Mouse (Mus musculus): ENCODE data around the gene Pigh.

DNA sequence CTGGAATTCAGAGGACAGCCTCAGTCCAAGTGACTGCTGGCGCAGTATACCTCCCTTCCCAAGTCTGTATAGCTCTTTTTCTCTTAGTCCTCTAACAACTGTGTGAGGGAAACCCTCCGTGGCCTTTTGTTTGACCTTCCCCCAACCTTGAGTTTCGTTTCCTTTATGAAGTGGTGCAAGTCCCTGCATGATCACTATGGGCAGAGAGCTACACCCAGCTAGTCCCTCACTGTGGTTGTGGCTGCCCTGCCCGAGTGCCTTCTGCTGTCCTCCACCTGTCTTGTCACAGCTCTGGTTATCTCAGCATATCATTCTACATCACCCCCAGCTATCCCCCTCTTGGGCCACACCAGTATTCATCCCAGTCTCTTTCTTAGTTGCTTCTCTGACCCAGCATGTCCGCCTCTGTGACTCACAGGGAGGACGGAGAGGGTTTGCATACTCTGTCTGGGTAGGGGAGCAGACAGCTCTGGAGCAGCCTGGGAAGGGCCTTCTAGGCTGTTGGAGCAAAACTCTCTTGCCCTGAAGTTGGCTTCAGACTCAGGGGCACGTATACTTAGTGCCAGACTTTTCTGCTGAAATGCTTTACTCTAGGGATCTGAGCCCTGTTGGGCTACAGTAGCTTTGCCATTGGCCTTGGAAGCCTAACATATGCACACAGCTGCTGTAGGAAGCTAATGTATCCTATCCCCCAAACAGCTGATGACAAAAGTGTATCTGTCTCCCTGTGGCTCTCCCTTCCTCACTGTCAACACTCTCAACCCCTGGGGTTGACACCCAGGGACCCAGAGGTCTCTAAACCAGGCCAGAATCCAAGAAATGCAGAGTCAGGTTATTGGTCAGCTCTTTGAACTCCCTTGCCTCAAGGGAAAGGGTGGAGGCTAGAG is 28.4 kb downstream of the Pigh start:
- TF ChIP-seq CTCF (IDR thresholded peaks at IDR 0.05; ENCODE audit: low read depth, low read length) = no peak
- TF ChIP-seq POLR2A (IDR thresholded peaks at IDR 0.05; ENCODE audit: insufficient read depth, low read length) = no peak
